Mouse (Mus musculus): ENCODE measurements around the gene Hpgd. TPM values are rescaled to one million over a fixed set of nuclear protein-coding genes. Genes with fewer than 3 reads are reported as not detected.

The Hpgd gene
- polyA plus RNA-seq, 1 experiment from 2014 or later = 9.7 TPM

- Histone ChIP-seq H3K4me2 (replicated peaks) (no peak overlapping the region), H3K27ac (replicated peaks) (no peak overlapping the region), H3K4me3 (no peak overlapping the region), H3K4me1 (no peaks in the 10 kb centered on the region), H3K9me3 (no peaks in the 10 kb centered on the region), H3K9ac (replicated peaks) (no peak overlapping the region), H3K27me3 (no peaks in the 10 kb centered on the region), H3K36me3 (no peaks in the 10 kb centered on the region)
- WGBS = 87% methylated on average over 9 of the region's 9 CpGs
- ATAC-seq (ENCODE audit: low FRiP score, low read depth) = no peak
Measured at GRCm38 (mm10) chr8:56335390-56336000, 41.1 kb downstream of the Hpgd start.

GRCm38 (mm10) chr8:56336771-56337170 is 42.4 kb downstream of the Hpgd start:
- no peaks in the 10 kb centered on the region for H3K9me3 ChIP-seq

GRCm38 (mm10) chr8:56343505-56343904 is 49.1 kb downstream of the Hpgd start:
- Histone ChIP-seq H3K27me3 (no peaks in the 10 kb centered on the region), H3K36me3 (no peaks in the 10 kb centered on the region), H3K4me1 (no peaks in the 10 kb centered on the region), H3K4me2 (replicated peaks) (no peak overlapping the region), H3K9ac (replicated peaks) (no peak overlapping the region), H3K27ac (replicated peaks) (no peak overlapping the region), H3K9me3 (no peaks in the 10 kb centered on the region), H3K4me3 (no peak overlapping the region)
- no peak for ATAC-seq (ENCODE audit: low FRiP score, low read depth)
- WGBS = 88% methylated on average over 6 of the region's 6 CpGs

More at GRCm38 (mm10) chr8:56336771-56337170, 42.4 kb downstream of the Hpgd start:
- no peak overlapping the region for H3K4me2 ChIP-seq (replicated peaks)
- H3K9ac ChIP-seq (replicated peaks) = no peak overlapping the region
- H3K27ac ChIP-seq (replicated peaks) = no peak overlapping the region
- H3K4me3 ChIP-seq = no peak overlapping the region
- H3K27me3 ChIP-seq = no peaks in the 10 kb centered on the region
- WGBS = 83% methylated on average over 8 of the region's 8 CpGs
- H3K36me3 ChIP-seq = no peaks in the 10 kb centered on the region
- no peak for ATAC-seq (ENCODE audit: low FRiP score, low read depth)
- no peaks in the 10 kb centered on the region for H3K4me1 ChIP-seq

- no peak overlapping the region for H3K27ac ChIP-seq (replicated peaks)
- H3K4me2 ChIP-seq (replicated peaks) = no peak overlapping the region
- no peak overlapping the region for H3K9ac ChIP-seq (replicated peaks)
- H3K36me3 ChIP-seq = no peaks in the 10 kb centered on the region
- H3K4me3 ChIP-seq = no peak overlapping the region
- no peak for ATAC-seq (ENCODE audit: low FRiP score, low read depth)
- no peaks in the 10 kb centered on the region for H3K27me3 ChIP-seq
- no peaks in the 10 kb centered on the region for H3K9me3 ChIP-seq
- no peaks in the 10 kb centered on the region for H3K4me1 ChIP-seq
- 78% methylated on average over 2 of the region's 2 CpGs for WGBS
Measured at GRCm38 (mm10) chr8:56343940-56344339, 49.6 kb downstream of the Hpgd start.

- Histone ChIP-seq H3K36me3 (no peaks in the 10 kb centered on the region), H3K4me1 (no peaks in the 10 kb centered on the region), H3K9me3 (no peaks in the 10 kb centered on the region), H3K4me2 (replicated peaks) (no peak overlapping the region), H3K9ac (replicated peaks) (no peak overlapping the region), H3K27me3 (no peaks in the 10 kb centered on the region), H3K27ac (replicated peaks) (no peak overlapping the region), H3K4me3 (no peak overlapping the region)
- no peak for ATAC-seq (ENCODE audit: low FRiP score, low read depth)
- WGBS = 88% methylated on average over 1 of the region's 1 CpGs
Measured at GRCm38 (mm10) chr8:56344359-56344758, 50.0 kb downstream of the Hpgd start.

- Histone ChIP-seq H3K4me3 (no peak overlapping the region), H3K9ac (replicated peaks) (no peak overlapping the region), H3K27ac (replicated peaks) (no peak overlapping the region), H3K9me3 (no peaks in the 10 kb centered on the region), H3K27me3 (no peaks in the 10 kb centered on the region), H3K4me2 (replicated peaks) (no peak overlapping the region), H3K4me1 (no peaks in the 10 kb centered on the region), H3K36me3 (no peaks in the 10 kb centered on the region)
- 91% methylated on average over 5 of the region's 5 CpGs for WGBS
- no peak for ATAC-seq (ENCODE audit: low FRiP score, low read depth)
Measured at GRCm38 (mm10) chr8:56345641-56346420, 51.4 kb downstream of the Hpgd start.

- WGBS = 85% methylated on average over 2 of the region's 2 CpGs
- Histone ChIP-seq H3K4me3 (no peak overlapping the region), H3K9ac (replicated peaks) (no peak overlapping the region), H3K9me3 (no peaks in the 10 kb centered on the region), H3K36me3 (no peaks in the 10 kb centered on the region), H3K4me1 (no peaks in the 10 kb centered on the region), H3K4me2 (replicated peaks) (no peak overlapping the region), H3K27ac (replicated peaks) (no peak overlapping the region), H3K27me3 (no peaks in the 10 kb centered on the region)
- no peak for ATAC-seq (ENCODE audit: low FRiP score, low read depth)
Measured at GRCm38 (mm10) chr8:56363180-56363579, 68.8 kb downstream of the Hpgd start.
